Mouse (Mus musculus): ENCODE data around the gene Osbpl7.
A peak's percentile ranks its signal among the peaks of the same experiment; 100 is the strongest.

DNA sequence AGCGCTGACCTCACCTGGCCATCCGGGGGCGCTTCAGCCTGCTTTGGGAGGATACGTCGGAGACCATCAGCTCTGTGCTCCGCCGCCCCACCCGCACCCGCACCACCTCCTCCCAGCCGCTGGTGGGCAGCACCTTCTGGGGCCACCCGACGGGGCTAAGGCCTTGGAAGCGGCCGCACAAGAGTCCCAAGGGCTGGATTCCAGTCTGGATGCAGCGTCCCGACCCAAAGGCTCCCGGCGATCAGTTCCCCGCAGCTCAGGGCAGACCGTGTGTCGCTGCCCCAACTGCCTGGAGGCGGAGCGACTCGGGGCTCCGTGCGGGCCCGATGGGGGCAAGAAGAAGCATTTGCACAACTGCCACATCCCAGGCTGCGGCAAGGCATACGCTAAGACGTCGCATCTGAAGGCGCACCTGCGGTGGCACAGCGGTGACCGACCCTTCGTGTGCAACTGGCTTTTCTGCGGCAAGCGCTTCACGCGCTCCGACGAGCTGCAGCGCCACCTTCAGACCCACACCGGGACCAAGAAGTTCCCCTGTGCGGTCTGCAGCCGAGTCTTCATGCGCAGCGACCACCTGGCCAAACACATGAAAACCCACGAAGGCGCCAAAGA is 28.4 kb upstream of the Osbpl7 start:
- TF ChIP-seq POLR2A (IDR thresholded peaks at IDR 0.05; ENCODE audit: low read depth, low read length) = no peak
- peak; percentile 71 for TF ChIP-seq CTCF (conservative IDR thresholded peaks at IDR 0.05; ENCODE audit: insufficient read depth, insufficient read length, low read depth, low read length)
